Mouse (Mus musculus) liver, postnatal 0 days (tissue): ENCODE measurements around the gene 4930579F01Rik.

ENCODE experiments used
- CTCF ChIP-seq: sonication (generic); IDR thresholded peaks from 2 replicates; pipeline ENCODE4 v1.5.1; 2016; ENCODE audit warnings: antibody characterized with exemption, low read depth
- EP300 ChIP-seq: IDR thresholded peaks from 2 replicates; pipeline ENCODE4 v1.6.1; 2016; ENCODE audit warnings: antibody characterized with exemption, low read depth, mild to moderate bottlenecking

GRCm38 (mm10) chr3:138144060-138144641, 49.5 kb downstream of the 4930579F01Rik start:
- TF ChIP-seq EP300 (no peak), CTCF (no peak)
